Comparison of ENCODE assay signal across 15 mouse cellular contexts in genomic region chr8:98613834-98614428, GRCm38 (mm10).
DNase-seq lines count a peak whose midpoint lies in the region; ATAC-seq lines count a peak whose summit lies in the region.
"Had no signal": no experiment of that assay in that cellular context is flagged by ENCODE, and none has a peak within 500 bp of the region (broad histone marks: within the 10 kb centered on the region; RNA-seq: fewer than 3 reads in every experiment).

No protein-coding gene starts in this region.

- H3K4me3 ChIP-seq in forebrain, embryonic 14.5 days (ENCODE audit: low read depth, low read length), result no peak overlapping the region
- no peak overlapping the region for H3K4me3 ChIP-seq in forebrain, embryonic 11.5 days (ENCODE audit: low read depth, low read length)
- H3K4me3 ChIP-seq: erythroblast, embryonic 14.5 days; heart, embryonic 15.5 days; limb, embryonic 13.5 days; lung, embryonic 15.5 days had no signal

- no peaks in the 10 kb centered on the region for H3K9me3 ChIP-seq in forebrain, embryonic 14.5 days (replicated peaks; ENCODE audit: control insufficient read depth, low read length)
- no peaks in the 10 kb centered on the region for H3K9me3 ChIP-seq in forebrain, embryonic 11.5 days (ENCODE audit: control insufficient read depth, low read length)
- H3K9me3 ChIP-seq: heart, embryonic 15.5 days; limb, embryonic 13.5 days; lung, embryonic 15.5 days had no signal

- peak; percentile 19 for DNase-seq in forebrain, embryonic 14.5 days (ENCODE audit: low spot score)
- DNase-seq in forebrain, embryonic 11.5 days (ENCODE audit: low spot score), result no peak
- DNase-seq in cerebellum, adult 11-12 months, result peak; percentile 83
- DNase-seq in frontal cortex, postnatal 25 days (ENCODE audit: low spot score in 2 of 2), result peak; percentile 6 to 12
- DNase-seq in right cerebral cortex, adult 2 months (ENCODE audit: low spot score in 2 of 2), result peak; percentile 49
- DNase-seq in kidney, postnatal 25 days, result no peak
- DNase-seq in kidney, postnatal 14 days, result no peak
- DNase-seq in MN1 (ENCODE audit: low spot score), result no peak
- DNase-seq: adrenal gland, postnatal 36 days; embryo, embryonic 11 days had no signal

- no peak overlapping the region for H3K27ac ChIP-seq in forebrain, embryonic 14.5 days (ENCODE audit: low read depth, low read length)
- no peak overlapping the region for H3K27ac ChIP-seq in forebrain, embryonic 11.5 days (ENCODE audit: low read depth, low read length)
- H3K27ac ChIP-seq: heart, embryonic 15.5 days; kidney, postnatal 0 days; limb, embryonic 13.5 days; lung, embryonic 15.5 days had no signal

- ATAC-seq in forebrain, embryonic 14.5 days, result no peak
- ATAC-seq in forebrain, embryonic 11.5 days (replicated peaks; ENCODE audit: low FRiP score), result no peak

- WGBS in forebrain, embryonic 14.5 days, result 90% methylated on average over 4 of the region's 4 CpGs
- 86% methylated on average over 4 of the region's 4 CpGs for WGBS in forebrain, embryonic 11.5 days

- no peaks in the 10 kb centered on the region for H3K4me1 ChIP-seq in forebrain, embryonic 14.5 days (ENCODE audit: control insufficient read depth, insufficient read depth, low read length)
- H3K4me1 ChIP-seq in forebrain, embryonic 11.5 days (replicated peaks; ENCODE audit: control insufficient read depth, insufficient read depth, low read length), result no peaks in the 10 kb centered on the region
- H3K4me1 ChIP-seq: heart, embryonic 15.5 days; limb, embryonic 13.5 days; lung, embryonic 15.5 days had no signal

- H3K27me3 ChIP-seq in forebrain, embryonic 14.5 days (replicated peaks; ENCODE audit: control insufficient read depth, insufficient read depth, low read length), result no peaks in the 10 kb centered on the region
- no peaks in the 10 kb centered on the region for H3K27me3 ChIP-seq in forebrain, embryonic 11.5 days (ENCODE audit: control insufficient read depth, insufficient read depth, low read length)
- H3K27me3 ChIP-seq: heart, embryonic 15.5 days; limb, embryonic 13.5 days; lung, embryonic 15.5 days had no signal

- H3K9ac ChIP-seq in forebrain, embryonic 14.5 days (ENCODE audit: low read length), result no peak overlapping the region
- no peak overlapping the region for H3K9ac ChIP-seq in forebrain, embryonic 11.5 days (ENCODE audit: low read length)
- H3K9ac ChIP-seq: heart, embryonic 15.5 days; limb, embryonic 13.5 days; lung, embryonic 15.5 days had no signal

- no peak overlapping the region for H3K4me2 ChIP-seq in forebrain, embryonic 14.5 days (ENCODE audit: low read length)
- H3K4me2 ChIP-seq in forebrain, embryonic 11.5 days (ENCODE audit: low read depth, low read length, severe bottlenecking), result no peak overlapping the region
- H3K4me2 ChIP-seq: heart, embryonic 15.5 days; limb, embryonic 13.5 days; lung, embryonic 15.5 days had no signal

- no peaks in the 10 kb centered on the region for H3K36me3 ChIP-seq in forebrain, embryonic 14.5 days (ENCODE audit: control insufficient read depth, insufficient read depth, low read length)
- H3K36me3 ChIP-seq in forebrain, embryonic 11.5 days (ENCODE audit: control insufficient read depth, insufficient read depth, low read length), result no peaks in the 10 kb centered on the region
- H3K36me3 ChIP-seq: heart, embryonic 15.5 days; limb, embryonic 13.5 days; lung, embryonic 15.5 days had no signal

Comparison
In these comparisons a context has a peak if more than half of its experiments do, and no peak if none do; other contexts are left out.
1. DNase-seq: peak in forebrain, embryonic 14.5 days (single experiment), cerebellum, adult 11-12 months (single experiment), frontal cortex, postnatal 25 days (2 of 2) and right cerebral cortex, adult 2 months (2 of 2); none in forebrain, embryonic 11.5 days (single experiment), kidney, postnatal 25 days (0 of 2), kidney, postnatal 14 days (single experiment) and MN1 (single experiment).